Mouse (Mus musculus) cerebellum, adult 2 months (tissue): ENCODE measurements around the gene Cog6.

Experiments used
- CTCF ChIP-seq: fragments of 200-500 bp; IDR thresholded peaks from 2 replicates; pipeline ENCODE4 v1.5.1; 2011; ENCODE audit warnings: low read depth, mild to moderate bottlenecking, control low read depth, low read length, moderate library complexity, borderline replicate concordance; ENCODE audit not compliant: insufficient read depth
- POLR2A ChIP-seq: fragments of 200-500 bp; IDR thresholded peaks from 2 replicates; pipeline ENCODE4 v1.6.1; 2011; ENCODE audit warnings: low read length, control low read depth, borderline replicate concordance; ENCODE audit not compliant: insufficient read depth

DNA sequence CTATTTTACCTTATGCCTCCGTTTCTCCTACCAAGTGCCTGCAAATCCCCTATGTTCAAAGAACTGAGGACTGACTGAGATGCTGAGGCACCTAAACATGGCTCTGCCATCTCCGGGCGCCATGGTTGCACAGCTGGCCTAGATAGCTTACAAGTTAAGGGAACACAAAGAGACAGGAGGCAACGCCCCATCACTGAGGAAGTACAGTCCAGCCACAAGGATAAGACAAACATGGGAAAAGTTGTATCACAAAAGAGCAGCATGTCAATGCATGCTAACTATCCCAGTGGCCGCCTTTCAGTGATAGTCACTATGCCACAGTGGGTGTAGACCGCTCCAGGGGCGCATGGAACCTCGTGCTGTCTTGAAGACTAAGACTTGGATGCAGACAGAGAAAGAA lies 9.6 kb downstream of the Cog6 start:
- TF ChIP-seq CTCF (no peak), POLR2A (no peak)
